Mouse (Mus musculus): ENCODE results near the gene Vsig2. TPM values are rescaled to one million over a fixed set of nuclear protein-coding genes. Genes with fewer than 3 reads are reported as not detected.

Vsig2 gene
- total RNA-seq, 2 experiments from 2014 or later: 3.3 to 4.1 TPM

- no peak for DNase-seq (ENCODE audit: extremely low spot score in 1 of 2, low spot score in 2 of 2)
- intact Hi-C loops (cut with DNase I): no loop called here
Observed at GRCm38 (mm10) chr9:37592633-37593032, 53.6 kb downstream of the Vsig2 start.

GRCm38 (mm10) chr9:37593690-37594089 is 54.6 kb downstream of the Vsig2 start:
- intact Hi-C loops (cut with DNase I): no loop called here
- no peak for DNase-seq (ENCODE audit: extremely low spot score in 1 of 2, low spot score in 2 of 2)

Other genes with a start within 250 kb of the Vsig2 start
- gene Ccdc15, start 190.8 kb upstream of the Vsig2 start, total RNA-seq (2021): 1 to 10 TPM; 2.3 to 3.3 TPM
- 10 to 100 TPM; 41.1 to 45.7 TPM for gene Hepacam, start 171.9 kb upstream of the Vsig2 start, total RNA-seq (2021)
- 1 to 10 TPM; 6.4 to 8.3 TPM for gene Robo4, start 137.4 kb upstream of the Vsig2 start, total RNA-seq (2021)
- gene Robo3, start 106.0 kb upstream of the Vsig2 start, total RNA-seq (2021): 10 to 100 TPM; 24.8 to 27.4 TPM
- 10 to 100 TPM; 21.8 to 24.6 TPM for gene Msantd2, start 49.9 kb upstream of the Vsig2 start, total RNA-seq (2021)
- gene Esam, start 11.2 kb upstream of the Vsig2 start, total RNA-seq (2021): 10 to 100 TPM; 29.5 to 29.6 TPM
- gene Nrgn, start 13.6 kb downstream of the Vsig2 start, total RNA-seq (2021): 1,000 to 10,000 TPM; 1,798 to 1,800 TPM
- 10 to 100 TPM; 13.6 to 16.3 TPM for gene Siae, start 16.4 kb downstream of the Vsig2 start, total RNA-seq (2021)
- 1 to 10 TPM; 1.9 to 2.2 TPM for gene Spa17, start 74.5 kb downstream of the Vsig2 start, total RNA-seq (2021)
- gene Tbrg1, start 118.1 kb downstream of the Vsig2 start, total RNA-seq (2021): 10 to 100 TPM; 54.1 to 58.3 TPM
- gene Panx3, start 130.0 kb downstream of the Vsig2 start, total RNA-seq (2021): not detected
- not detected for gene Olfr160, start 177.0 kb downstream of the Vsig2 start, total RNA-seq (2021)
- not detected for gene Olfr874, start 205.9 kb downstream of the Vsig2 start, total RNA-seq (2021)
- gene Olfr875, start 232.6 kb downstream of the Vsig2 start, total RNA-seq (2021): not detected